Mouse (Mus musculus) small intestine, adult 2 months (tissue): ENCODE results near the gene P3h2. TPM values are rescaled to one million over a fixed set of nuclear protein-coding genes. Genes with fewer than 3 reads are reported as not detected.

ENCODE experiments used
- H3K27ac ChIP-seq: fragments of 200-500 bp; 2 replicates; pipeline ENCODE4 v1.5.1; 2012; ENCODE audit warnings: low read depth, low read length, control low read depth, inconsistent platforms; ENCODE audit not compliant: insufficient read depth
- H3K27me3 ChIP-seq: fragments of 200-500 bp; 2 replicates; pipeline ENCODE4 v1.6.1; 2012; ENCODE audit warnings: mild to moderate bottlenecking, moderate library complexity, low read length, inconsistent platforms; ENCODE audit not compliant: control insufficient read depth, insufficient read depth
- H3K36me3 ChIP-seq: fragments of 200-500 bp; 2 replicates; pipeline ENCODE4 v1.6.1; 2012; ENCODE audit warnings: mild to moderate bottlenecking, low read length, control low read depth, inconsistent platforms; ENCODE audit not compliant: control insufficient read depth, insufficient read depth
- H3K4me1 ChIP-seq: fragments of 200-500 bp; 2 replicates; pipeline ENCODE4 v1.6.1; 2012; ENCODE audit warnings: low read length, inconsistent platforms, mixed read lengths; ENCODE audit not compliant: control insufficient read depth, insufficient read depth, insufficient read length
- H3K4me3 ChIP-seq: fragments of 200-500 bp; 2 replicates; pipeline ENCODE4 v1.5.1; 2012; ENCODE audit warnings: low read depth, mild to moderate bottlenecking, control low read depth, inconsistent platforms, low read length, moderate library complexity
- CTCF ChIP-seq: fragments of 200-500 bp; IDR thresholded peaks from 2 replicates; pipeline ENCODE4 v1.5.1; 2012; ENCODE audit warnings: low read depth, mild to moderate bottlenecking, control low read depth, inconsistent platforms, low read length, moderate library complexity, mixed read lengths; ENCODE audit not compliant: insufficient replicate concordance, insufficient read length; ENCODE audit errors: extremely low read depth
- POLR2A ChIP-seq: fragments of 200-500 bp; IDR thresholded peaks from 2 replicates; pipeline ENCODE4 v1.6.1; 2012; ENCODE audit warnings: low read depth, mild to moderate bottlenecking, control low read depth, inconsistent platforms, low read length, moderate library complexity
- WGBS: fragments of 180-500 bp; shearing (Covaris S2); methylation state at CpG from one replicate; pipeline ENCODE4 v1.1.7; 2018; 5-methylcytosine and 5-hydroxymethylcytosine counted together
- polyA plus RNA-seq: library from polyadenylated mRNA; depleted of rRNA; stranded (reverse); fragments of >200 nt; gene quantifications from 2 replicates; pipeline ENCODE4 v1.2.3, GENCODE M21; 2012; rRNA removed

P3h2 gene
- 1.6 and 2.0 TPM in 2 replicates for polyA plus RNA-seq

DNA sequence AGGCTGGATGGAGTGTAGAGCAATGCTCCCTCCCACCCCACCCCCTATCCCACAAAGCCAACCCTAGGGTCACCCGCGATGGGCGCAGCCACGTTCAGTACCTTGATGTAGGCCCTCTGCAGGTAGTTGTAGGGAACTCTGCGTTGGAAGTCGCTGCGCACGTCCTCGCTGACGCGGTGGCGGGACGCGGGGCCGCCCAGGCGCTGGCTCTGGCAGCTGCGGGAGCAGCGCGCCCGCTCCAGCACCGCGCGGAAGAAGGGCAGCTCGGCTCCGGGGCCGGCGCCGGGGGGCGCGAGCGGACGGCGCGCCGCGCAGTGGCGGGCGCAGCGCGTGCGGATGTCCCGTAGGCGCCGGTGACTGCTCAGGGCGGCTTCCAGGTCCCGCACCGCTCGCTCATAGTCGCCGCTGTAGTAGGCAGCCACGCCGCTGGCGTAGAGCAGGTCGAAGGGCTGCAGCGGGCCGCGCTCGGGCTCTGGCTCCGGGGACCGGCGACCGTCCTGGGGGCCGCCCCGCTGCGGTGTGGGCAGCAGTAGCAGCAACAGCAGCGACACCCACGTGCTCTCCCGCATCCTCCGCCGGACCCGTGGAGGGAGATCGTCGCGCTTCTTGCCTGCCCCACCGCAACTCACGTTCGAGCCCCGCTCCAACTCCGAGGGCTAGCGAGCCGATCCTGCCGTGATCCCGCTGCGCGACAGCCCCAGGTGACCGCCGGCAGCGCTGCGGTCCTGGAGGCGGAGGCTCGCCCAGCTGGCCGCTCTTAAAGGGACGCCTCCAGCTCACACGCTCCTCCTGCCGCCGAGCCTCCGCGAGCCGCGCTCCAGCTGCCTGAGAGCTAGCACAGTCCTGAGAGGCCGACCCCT, at the start of gene P3h2:
P3h2 (minus strand) TSS at position 670 of the 860 bp plus-strand sequence.
- H3K4me3 ChIP-seq: peak within 1 kb of the TSS; percentile 82
- 0 out of 2 replicates have a peak within 1 kb of the TSS, but pooled peaks have one; percentile 36 for H3K27ac ChIP-seq
- WGBS: under 1% methylated on average over 101 of the region's 101 CpGs
- no peaks in the 10 kb centered on the region for H3K27me3 ChIP-seq
- TF ChIP-seq POLR2A: no peak
- TF ChIP-seq CTCF: no peak
- no peaks in the 10 kb centered on the region for H3K36me3 ChIP-seq
- peaks cover 3% of the 10 kb centered on the region; the same call in 1 of the 2 replicates for H3K4me1 ChIP-seq

- WGBS: 87% methylated on average over 2 of the region's 2 CpGs
- no peak overlapping the region for H3K27ac ChIP-seq
- TF ChIP-seq CTCF: no peak
- no peaks in the 10 kb centered on the region for H3K36me3 ChIP-seq
- H3K4me1 ChIP-seq: no peaks in the 10 kb centered on the region
- H3K27me3 ChIP-seq: no peaks in the 10 kb centered on the region
- H3K4me3 ChIP-seq: no peak overlapping the region
Measured at GRCm38 (mm10) chr16:26152258-26152657, 46.7 kb upstream of the P3h2 start.

- 66% methylated on average over 1 of the region's 1 CpGs for WGBS
- Histone ChIP-seq H3K36me3 (no peaks in the 10 kb centered on the region), H3K4me3 (no peak overlapping the region), H3K27me3 (no peaks in the 10 kb centered on the region), H3K27ac (no peak overlapping the region), H3K4me1 (no peaks in the 10 kb centered on the region)
- no peak for TF ChIP-seq CTCF
- no peak for TF ChIP-seq POLR2A
Measured at GRCm38 (mm10) chr16:26150943-26151342, 45.4 kb upstream of the P3h2 start.

GRCm38 (mm10) chr16:26146853-26147252, 41.3 kb upstream of the P3h2 start:
- H3K4me3 ChIP-seq: no peak overlapping the region
- no peak for TF ChIP-seq CTCF
- no peak for TF ChIP-seq POLR2A
- H3K27ac ChIP-seq: no peak overlapping the region
- H3K27me3 ChIP-seq: no peaks in the 10 kb centered on the region
- H3K36me3 ChIP-seq: no peaks in the 10 kb centered on the region
- 88% methylated on average over 1 of the region's 1 CpGs for WGBS
- H3K4me1 ChIP-seq: no peaks in the 10 kb centered on the region

GRCm38 (mm10) chr16:26131126-26131525, 25.5 kb upstream of the P3h2 start:
- 81% methylated on average over 1 of the region's 1 CpGs for WGBS
- H3K27me3 ChIP-seq: no peaks in the 10 kb centered on the region
- no peak overlapping the region for H3K4me3 ChIP-seq
- H3K27ac ChIP-seq: no peak overlapping the region
- no peaks in the 10 kb centered on the region for H3K4me1 ChIP-seq
- no peak for TF ChIP-seq CTCF
- no peaks in the 10 kb centered on the region for H3K36me3 ChIP-seq

GRCm38 (mm10) chr16:26106618-26107017, 1.0 kb upstream of the P3h2 start:
- H3K27me3 ChIP-seq: no peaks in the 10 kb centered on the region
- H3K27ac ChIP-seq: no peak overlapping the region
- no peaks in the 10 kb centered on the region for H3K36me3 ChIP-seq
- H3K4me1 ChIP-seq: peaks cover 3% of the 10 kb centered on the region; the same call in 1 of the 2 replicates
- 47% methylated on average over 5 of the region's 5 CpGs for WGBS
- no peak overlapping the region for H3K4me3 ChIP-seq
- TF ChIP-seq POLR2A (no peak), CTCF (no peak)

GRCm38 (mm10) chr16:26106041-26106617, 545 bp upstream of the P3h2 start:
- Histone ChIP-seq H3K4me1 (peaks cover 3% of the 10 kb centered on the region; the same call in 1 of the 2 replicates), H3K4me3 (peak overlapping the region; percentile 82), H3K27ac (no peak overlapping the region), H3K27me3 (no peaks in the 10 kb centered on the region), H3K36me3 (no peaks in the 10 kb centered on the region)
- TF ChIP-seq POLR2A (no peak), CTCF (no peak)
- WGBS: 11% methylated on average over 5 of the region's 5 CpGs
